Mouse (Mus musculus): Measurements from ENCODE around the gene Bag2. TPM values are rescaled to one million over a fixed set of nuclear protein-coding genes. Genes with fewer than 3 reads are reported as not detected.

Bag2 gene
- polyA plus RNA-seq, 1 experiment from 2014 or later, result 68.5 TPM

DNA sequence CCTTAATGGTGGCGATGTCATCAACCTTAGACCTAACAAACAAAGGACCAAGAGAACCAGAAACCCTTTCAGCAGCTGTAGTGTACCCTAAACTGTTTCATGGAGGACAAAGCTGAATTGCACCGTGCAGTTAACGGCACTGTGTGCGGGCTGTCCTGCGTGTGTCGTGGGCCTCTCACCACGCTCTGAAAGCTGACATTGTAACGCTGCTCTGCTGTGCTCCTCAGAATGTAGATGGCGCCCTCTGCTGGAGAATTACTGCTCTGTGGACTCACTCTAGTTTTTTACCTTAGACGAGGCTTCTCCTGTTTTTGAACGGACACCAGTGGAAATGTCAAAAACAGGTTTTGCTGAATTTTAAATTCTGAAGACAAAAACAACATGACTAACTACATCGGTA, 18.3 kb downstream of the Bag2 start:
- H3K36me3 ChIP-seq (ENCODE audit: control insufficient read depth, insufficient read depth, low read length), result peaks cover 71% of the 10 kb centered on the region
- H3K9me3 ChIP-seq (ENCODE audit: control insufficient read depth, low read length), result no peaks in the 10 kb centered on the region
- H3K27ac ChIP-seq (replicated peaks; ENCODE audit: low read depth, low read length), result no peak overlapping the region
- H3K4me3 ChIP-seq (ENCODE audit: low read depth, low read length), result no peak overlapping the region
- ATAC-seq (ENCODE audit: low read depth) (peak; percentile 84), DNase-seq (ENCODE audit: low spot score) (peak; percentile 88)
- no peaks in the 10 kb centered on the region for H3K27me3 ChIP-seq (replicated peaks; ENCODE audit: control insufficient read depth, insufficient read depth, low read length)
- H3K9ac ChIP-seq (ENCODE audit: low read depth, low read length), result no peak overlapping the region
- no peak overlapping the region for H3K4me2 ChIP-seq (ENCODE audit: low read depth, low read length)
- no peaks in the 10 kb centered on the region for H3K4me1 ChIP-seq (ENCODE audit: control insufficient read depth, insufficient read depth, low read length)
- WGBS, result 33% methylated on average over 12 of the region's 12 CpGs

GRCm38 (mm10) chr1:33738681-33739278, 18.8 kb downstream of the Bag2 start:
- Histone ChIP-seq H3K9me3 (ENCODE audit: control insufficient read depth, low read length) (no peaks in the 10 kb centered on the region), H3K9ac (ENCODE audit: low read depth, low read length) (no peak overlapping the region), H3K36me3 (ENCODE audit: control insufficient read depth, insufficient read depth, low read length) (peaks cover 68% of the 10 kb centered on the region), H3K4me2 (ENCODE audit: low read depth, low read length) (no peak overlapping the region), H3K27me3 (replicated peaks; ENCODE audit: control insufficient read depth, insufficient read depth, low read length) (no peaks in the 10 kb centered on the region), H3K27ac (replicated peaks; ENCODE audit: low read depth, low read length) (no peak overlapping the region), H3K4me1 (ENCODE audit: control insufficient read depth, insufficient read depth, low read length) (no peaks in the 10 kb centered on the region), H3K4me3 (ENCODE audit: low read depth, low read length) (no peak overlapping the region)
- no peak for DNase-seq (ENCODE audit: low spot score)
- ATAC-seq (ENCODE audit: low read depth), result peak; percentile 13; the same call in 1 of the 2 replicates
- 90% methylated on average over 11 of the region's 11 CpGs for WGBS

DNA sequence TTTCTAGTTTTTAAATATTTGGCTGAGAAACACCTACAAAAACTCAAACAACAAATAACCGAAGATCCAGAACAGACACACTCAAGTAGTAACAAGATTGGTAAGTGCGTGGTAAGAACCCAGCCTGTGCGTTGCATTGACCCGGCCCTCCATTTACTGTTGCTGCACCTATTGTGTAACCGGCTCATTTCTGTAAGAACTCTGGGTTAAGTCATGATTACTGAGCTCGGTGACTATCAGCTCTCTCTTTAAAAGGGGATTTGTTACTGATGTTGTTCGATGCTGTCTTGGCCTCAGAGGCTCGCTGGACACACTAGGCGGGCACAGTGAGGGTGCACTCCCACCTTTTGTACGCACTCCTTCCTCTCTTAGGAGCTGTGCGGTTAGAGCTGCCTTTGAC, 19.3 kb downstream of the Bag2 start:
- Histone ChIP-seq H3K4me2 (ENCODE audit: low read depth, low read length) (no peak overlapping the region), H3K4me1 (ENCODE audit: control insufficient read depth, insufficient read depth, low read length) (no peaks in the 10 kb centered on the region), H3K9me3 (ENCODE audit: control insufficient read depth, low read length) (no peaks in the 10 kb centered on the region), H3K9ac (ENCODE audit: low read depth, low read length) (no peak overlapping the region), H3K27ac (replicated peaks; ENCODE audit: low read depth, low read length) (no peak overlapping the region), H3K27me3 (replicated peaks; ENCODE audit: control insufficient read depth, insufficient read depth, low read length) (no peaks in the 10 kb centered on the region), H3K36me3 (ENCODE audit: control insufficient read depth, insufficient read depth, low read length) (peaks cover 69% of the 10 kb centered on the region), H3K4me3 (ENCODE audit: low read depth, low read length) (no peak overlapping the region)
- ATAC-seq (ENCODE audit: low read depth), result no peak
- 95% methylated on average over 11 of the region's 11 CpGs for WGBS
- DNase-seq (ENCODE audit: low spot score), result no peak

- Histone ChIP-seq H3K27ac (replicated peaks; ENCODE audit: low read depth, low read length) (no peak overlapping the region), H3K4me1 (ENCODE audit: control insufficient read depth, insufficient read depth, low read length) (no peaks in the 10 kb centered on the region), H3K27me3 (replicated peaks; ENCODE audit: control insufficient read depth, insufficient read depth, low read length) (no peaks in the 10 kb centered on the region), H3K36me3 (ENCODE audit: control insufficient read depth, insufficient read depth, low read length) (peaks cover 87% of the 10 kb centered on the region), H3K9ac (ENCODE audit: low read depth, low read length) (no peak overlapping the region), H3K4me2 (ENCODE audit: low read depth, low read length) (no peak overlapping the region), H3K9me3 (ENCODE audit: control insufficient read depth, low read length) (no peaks in the 10 kb centered on the region), H3K4me3 (ENCODE audit: low read depth, low read length) (no peak overlapping the region)
- ATAC-seq (ENCODE audit: low read depth), result no peak
- no peak for DNase-seq (ENCODE audit: low spot score)
- WGBS, result 77% methylated on average over 5 of the region's 5 CpGs
Measured at GRCm38 (mm10) chr1:33734001-33734685, 23.5 kb downstream of the Bag2 start.

- H3K27me3 ChIP-seq (replicated peaks; ENCODE audit: control insufficient read depth, insufficient read depth, low read length), result no peaks in the 10 kb centered on the region
- H3K4me1 ChIP-seq (ENCODE audit: control insufficient read depth, insufficient read depth, low read length), result no peaks in the 10 kb centered on the region
- DNase-seq (ENCODE audit: low spot score), result no peak
- H3K4me2 ChIP-seq (ENCODE audit: low read depth, low read length), result no peak overlapping the region
- no peak overlapping the region for H3K4me3 ChIP-seq (ENCODE audit: low read depth, low read length)
- no peaks in the 10 kb centered on the region for H3K9me3 ChIP-seq (ENCODE audit: control insufficient read depth, low read length)
- no peak overlapping the region for H3K9ac ChIP-seq (ENCODE audit: low read depth, low read length)
- WGBS, result 87% methylated on average over 9 of the region's 9 CpGs
- no peak overlapping the region for H3K27ac ChIP-seq (replicated peaks; ENCODE audit: low read depth, low read length)
- no peak for ATAC-seq (ENCODE audit: low read depth)
- H3K36me3 ChIP-seq (ENCODE audit: control insufficient read depth, insufficient read depth, low read length), result peaks cover 85% of the 10 kb centered on the region
Measured at GRCm38 (mm10) chr1:33733044-33733443, 24.6 kb downstream of the Bag2 start.

DNA sequence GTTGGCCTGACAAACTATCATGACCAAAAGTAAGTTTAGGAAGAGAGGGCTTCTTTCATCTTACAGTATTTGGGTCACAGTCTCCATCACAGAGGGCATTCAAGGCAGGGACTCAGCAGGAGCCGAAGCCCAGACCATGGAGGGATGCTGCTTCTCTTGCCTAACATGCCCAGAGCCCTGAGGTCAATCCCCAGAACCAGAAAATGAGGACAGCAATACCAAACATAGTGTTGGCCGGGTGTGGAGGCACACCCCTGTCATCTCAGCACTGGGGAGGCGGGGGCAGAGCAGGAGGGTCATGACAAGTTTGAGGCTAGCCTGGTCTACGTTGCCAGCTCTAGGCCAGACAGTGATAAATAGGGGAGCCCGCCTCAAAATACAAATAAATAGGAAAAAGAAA, 32.5 kb downstream of the Bag2 start:
- H3K4me2 ChIP-seq (ENCODE audit: low read depth, low read length), result no peak overlapping the region
- no peak overlapping the region for H3K27ac ChIP-seq (replicated peaks; ENCODE audit: low read depth, low read length)
- DNase-seq (ENCODE audit: low spot score) (no peak), ATAC-seq (ENCODE audit: low read depth) (no peak)
- H3K36me3 ChIP-seq (ENCODE audit: control insufficient read depth, insufficient read depth, low read length), result peaks cover 80% of the 10 kb centered on the region
- no peak overlapping the region for H3K9ac ChIP-seq (ENCODE audit: low read depth, low read length)
- H3K27me3 ChIP-seq (replicated peaks; ENCODE audit: control insufficient read depth, insufficient read depth, low read length), result no peaks in the 10 kb centered on the region
- H3K4me1 ChIP-seq (ENCODE audit: control insufficient read depth, insufficient read depth, low read length), result peaks cover 8% of the 10 kb centered on the region
- no peaks in the 10 kb centered on the region for H3K9me3 ChIP-seq (ENCODE audit: control insufficient read depth, low read length)
- 88% methylated on average over 5 of the region's 5 CpGs for WGBS
- H3K4me3 ChIP-seq (ENCODE audit: low read depth, low read length), result no peak overlapping the region

DNA sequence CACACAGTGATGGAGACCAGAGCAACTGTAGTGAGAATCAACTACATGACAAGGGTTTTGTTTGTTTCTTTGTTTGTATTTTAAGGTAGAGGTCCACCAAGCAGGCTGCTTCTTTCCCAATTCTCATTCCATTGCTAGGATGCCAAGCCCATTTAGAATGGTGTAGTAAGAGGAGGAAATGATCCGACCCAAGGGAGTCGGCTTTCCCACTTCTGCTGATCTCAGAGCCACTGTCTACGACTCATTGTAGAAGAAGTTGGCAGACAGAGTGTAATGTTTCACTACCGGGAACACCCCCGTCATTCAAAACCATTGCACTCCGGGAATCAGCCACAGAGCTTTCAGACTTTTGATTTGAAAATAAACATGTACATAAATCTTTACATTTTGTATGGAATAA, 33.1 kb downstream of the Bag2 start:
- Histone ChIP-seq H3K27me3 (replicated peaks; ENCODE audit: control insufficient read depth, insufficient read depth, low read length) (no peaks in the 10 kb centered on the region), H3K4me1 (ENCODE audit: control insufficient read depth, insufficient read depth, low read length) (peaks cover 8% of the 10 kb centered on the region), H3K4me2 (ENCODE audit: low read depth, low read length) (no peak overlapping the region), H3K4me3 (ENCODE audit: low read depth, low read length) (no peak overlapping the region), H3K9me3 (ENCODE audit: control insufficient read depth, low read length) (no peaks in the 10 kb centered on the region), H3K36me3 (ENCODE audit: control insufficient read depth, insufficient read depth, low read length) (peaks cover 75% of the 10 kb centered on the region), H3K27ac (replicated peaks; ENCODE audit: low read depth, low read length) (no peak overlapping the region), H3K9ac (ENCODE audit: low read depth, low read length) (no peak overlapping the region)
- WGBS, result 64% methylated on average over 6 of the region's 6 CpGs
- no peak for ATAC-seq (ENCODE audit: low read depth)
- no peak for DNase-seq (ENCODE audit: low spot score)

GRCm38 (mm10) chr1:33721020-33721419, 36.6 kb downstream of the Bag2 start:
- ATAC-seq (ENCODE audit: low read depth), result no peak
- Histone ChIP-seq H3K4me1 (ENCODE audit: control insufficient read depth, insufficient read depth, low read length) (peaks cover 8% of the 10 kb centered on the region), H3K36me3 (ENCODE audit: control insufficient read depth, insufficient read depth, low read length) (peaks cover 42% of the 10 kb centered on the region), H3K27me3 (replicated peaks; ENCODE audit: control insufficient read depth, insufficient read depth, low read length) (no peaks in the 10 kb centered on the region), H3K9ac (ENCODE audit: low read depth, low read length) (0 out of 2 replicates have a peak overlapping the region, but pooled peaks have one; percentile 87), H3K4me3 (ENCODE audit: low read depth, low read length) (peak overlapping the region; percentile 76), H3K9me3 (ENCODE audit: control insufficient read depth, low read length) (no peaks in the 10 kb centered on the region), H3K27ac (replicated peaks; ENCODE audit: low read depth, low read length) (no peak overlapping the region), H3K4me2 (ENCODE audit: low read depth, low read length) (peak overlapping the region; percentile 54)
- DNase-seq (ENCODE audit: low spot score), result no peak
- 75% methylated on average over 7 of the region's 7 CpGs for WGBS

DNA sequence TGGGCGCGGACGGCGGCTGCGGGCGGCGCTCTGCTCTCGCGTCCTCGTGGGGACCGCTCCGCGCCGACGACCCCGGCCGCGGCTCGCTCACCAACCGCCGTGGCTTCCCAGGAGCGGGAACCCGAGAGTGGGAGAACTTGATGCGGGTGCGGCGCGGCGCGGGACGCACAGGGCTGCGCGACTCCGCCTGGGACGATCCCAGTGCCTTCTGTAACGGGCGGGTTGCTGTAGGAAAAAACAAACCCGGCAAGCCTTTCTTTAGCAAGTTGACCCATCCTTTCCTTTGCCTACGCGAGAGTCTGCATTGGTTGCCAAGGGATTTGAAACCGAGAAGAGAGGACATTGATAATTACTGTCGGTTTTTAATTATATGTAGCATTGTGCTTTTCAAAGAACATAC, 37.4 kb downstream of the Bag2 start:
- Histone ChIP-seq H3K9ac (ENCODE audit: low read depth, low read length) (peak overlapping the region; percentile 87), H3K9me3 (ENCODE audit: control insufficient read depth, low read length) (no peaks in the 10 kb centered on the region), H3K36me3 (ENCODE audit: control insufficient read depth, insufficient read depth, low read length) (peaks cover 34% of the 10 kb centered on the region), H3K4me1 (ENCODE audit: control insufficient read depth, insufficient read depth, low read length) (peaks cover 8% of the 10 kb centered on the region), H3K27me3 (replicated peaks; ENCODE audit: control insufficient read depth, insufficient read depth, low read length) (no peaks in the 10 kb centered on the region), H3K4me2 (ENCODE audit: low read depth, low read length) (peak overlapping the region; percentile 54), H3K4me3 (ENCODE audit: low read depth, low read length) (peak overlapping the region; percentile 76), H3K27ac (replicated peaks; ENCODE audit: low read depth, low read length) (peak overlapping the region; percentile 89)
- WGBS, result under 1% methylated on average over 37 of the region's 41 CpGs
- DNase-seq (ENCODE audit: low spot score), result peak; percentile 43
- ATAC-seq (ENCODE audit: low read depth), result peak; percentile 58
